Mouse (Mus musculus): ENCODE data around the gene Pgpep1l. TPM values are rescaled to one million over a fixed set of nuclear protein-coding genes. Genes with fewer than 3 reads are reported as not detected.

Pgpep1l gene
- polyA plus RNA-seq, 1 experiment from 2014 or later = not detected

- no peak for ATAC-seq (ENCODE audit: borderline replicate concordance, extremely low read depth, low FRiP score, low TSS enrichment)
- no peaks in the 10 kb centered on the region for H3K9me3 ChIP-seq
- no peak overlapping the region for H3K9ac ChIP-seq
- H3K4me1 ChIP-seq = peaks cover 6% of the 10 kb centered on the region; the same call in 1 of the 2 replicates
- no peaks in the 10 kb centered on the region for H3K27me3 ChIP-seq
- no peak overlapping the region for H3K4me2 ChIP-seq
- H3K4me3 ChIP-seq = no peak overlapping the region
- H3K27ac ChIP-seq = no peak overlapping the region
- WGBS = 81% methylated on average over 11 of the region's 11 CpGs
- peaks cover 47% of the 10 kb centered on the region for H3K36me3 ChIP-seq
Measured at GRCm38 (mm10) chr7:68227021-68227420, 37.0 kb downstream of the Pgpep1l start.

GRCm38 (mm10) chr7:68225427-68226054 is 38.5 kb downstream of the Pgpep1l start:
- Histone ChIP-seq H3K36me3 (peaks cover 42% of the 10 kb centered on the region), H3K4me1 (peaks cover 6% of the 10 kb centered on the region; the same call in 1 of the 2 replicates), H3K4me3 (no peak overlapping the region), H3K27ac (no peak overlapping the region), H3K9ac (no peak overlapping the region), H3K9me3 (no peaks in the 10 kb centered on the region), H3K27me3 (no peaks in the 10 kb centered on the region), H3K4me2 (no peak overlapping the region)
- ATAC-seq (ENCODE audit: borderline replicate concordance, extremely low read depth, low FRiP score, low TSS enrichment) = no peak
- 78% methylated on average over 9 of the region's 9 CpGs for WGBS

DNA sequence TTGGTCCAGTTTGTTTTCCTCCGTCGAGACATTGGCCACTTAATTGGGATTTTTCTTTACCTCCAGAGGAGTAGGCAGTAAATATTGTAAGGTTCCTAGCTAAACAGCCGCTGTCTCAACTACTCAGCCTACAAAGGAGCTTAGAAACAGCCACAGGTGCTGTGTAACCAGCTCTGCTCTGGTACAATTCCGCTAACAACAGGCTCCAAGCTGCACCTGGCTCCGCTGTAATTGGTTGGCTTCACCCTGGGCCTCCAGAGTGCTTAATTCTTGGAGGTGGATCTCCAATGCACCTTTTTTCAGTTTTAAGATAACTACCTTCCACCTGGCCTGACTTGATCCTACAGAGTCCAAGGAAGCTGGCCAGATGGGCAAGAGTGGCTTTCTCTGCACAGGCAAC is 40.0 kb downstream of the Pgpep1l start:
- H3K27me3 ChIP-seq = no peaks in the 10 kb centered on the region
- ATAC-seq (ENCODE audit: borderline replicate concordance, extremely low read depth, low FRiP score, low TSS enrichment) = no peak
- H3K4me2 ChIP-seq = no peak overlapping the region
- H3K36me3 ChIP-seq = peaks cover 51% of the 10 kb centered on the region
- peaks cover 6% of the 10 kb centered on the region; the same call in 1 of the 2 replicates for H3K4me1 ChIP-seq
- 94% methylated on average over 5 of the region's 5 CpGs for WGBS
- no peaks in the 10 kb centered on the region for H3K9me3 ChIP-seq
- 0 out of 2 replicates have a peak overlapping the region, but pooled peaks have one; percentile 53 for H3K27ac ChIP-seq
- no peak overlapping the region for H3K4me3 ChIP-seq
- no peak overlapping the region for H3K9ac ChIP-seq

DNA sequence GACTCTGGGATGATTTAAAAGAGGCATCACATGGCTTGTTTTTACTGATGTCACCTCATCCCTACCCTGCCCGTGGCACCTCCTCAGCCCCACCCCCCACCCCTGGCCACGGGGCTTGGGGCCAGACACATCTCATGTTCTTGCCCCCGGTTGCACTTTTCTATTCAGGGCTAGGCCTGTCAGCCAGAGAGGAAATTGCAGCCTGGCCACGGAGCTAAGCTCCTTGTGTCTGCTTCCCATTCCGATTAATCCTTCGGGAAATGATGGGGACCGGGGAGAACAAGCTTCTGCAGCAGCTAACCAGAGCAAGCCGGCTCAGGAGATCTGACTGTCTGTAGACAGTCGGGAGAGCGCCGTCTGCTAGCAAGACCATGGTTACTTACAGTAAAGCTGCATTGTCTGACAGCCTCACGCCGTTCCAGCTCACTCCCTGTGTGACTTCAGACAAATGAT is 40.7 kb downstream of the Pgpep1l start:
- Histone ChIP-seq H3K36me3 (peaks cover 58% of the 10 kb centered on the region), H3K9me3 (no peaks in the 10 kb centered on the region), H3K27ac (peak overlapping the region; percentile 53; the same call in 1 of the 2 replicates), H3K4me1 (peaks cover 4% of the 10 kb centered on the region; the same call in 1 of the 2 replicates), H3K4me2 (no peak overlapping the region), H3K27me3 (no peaks in the 10 kb centered on the region), H3K4me3 (no peak overlapping the region), H3K9ac (no peak overlapping the region)
- peak; percentile 66; the same call in 1 of the 2 replicates for ATAC-seq (ENCODE audit: borderline replicate concordance, extremely low read depth, low FRiP score, low TSS enrichment)
- WGBS = 49% methylated on average over 13 of the region's 13 CpGs

- H3K4me3 ChIP-seq = no peak overlapping the region
Measured at GRCm38 (mm10) chr7:68221677-68222230, 42.3 kb downstream of the Pgpep1l start.

DNA sequence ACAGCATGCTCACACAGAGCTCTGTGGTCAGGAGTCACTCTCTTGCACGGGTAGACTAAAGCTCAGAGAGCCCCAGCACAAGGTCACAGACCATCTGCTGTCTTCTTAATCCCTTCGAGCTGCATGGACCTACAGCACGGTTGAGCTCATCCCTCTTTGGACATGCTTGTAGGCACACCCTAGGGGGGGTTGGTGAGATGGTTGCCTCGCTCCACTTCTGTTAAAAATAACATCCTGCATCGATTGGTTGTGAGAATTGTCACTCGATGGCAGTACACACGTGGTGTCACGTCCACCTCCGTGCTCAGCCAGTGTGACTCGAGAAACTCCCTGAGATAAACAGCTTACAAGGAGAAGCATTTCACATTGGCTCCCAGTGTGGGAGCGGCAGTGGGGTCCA is 45.2 kb downstream of the Pgpep1l start:
- H3K4me2 ChIP-seq = no peak overlapping the region
- no peak overlapping the region for H3K9ac ChIP-seq
- no peak overlapping the region for H3K4me3 ChIP-seq
- peaks cover 68% of the 10 kb centered on the region for H3K36me3 ChIP-seq
- WGBS = 86% methylated on average over 11 of the region's 11 CpGs
- no peaks in the 10 kb centered on the region for H3K9me3 ChIP-seq
- H3K4me1 ChIP-seq = peaks cover 3% of the 10 kb centered on the region; the same call in 1 of the 2 replicates
- no peak overlapping the region for H3K27ac ChIP-seq
- H3K27me3 ChIP-seq = no peaks in the 10 kb centered on the region
- ATAC-seq (ENCODE audit: borderline replicate concordance, extremely low read depth, low FRiP score, low TSS enrichment) = no peak

More at GRCm38 (mm10) chr7:68221677-68222230, 42.3 kb downstream of the Pgpep1l start:
- no peak for ATAC-seq (ENCODE audit: borderline replicate concordance, extremely low read depth, low FRiP score, low TSS enrichment)
- Histone ChIP-seq H3K4me2 (no peak overlapping the region), H3K9me3 (no peaks in the 10 kb centered on the region), H3K27ac (no peak overlapping the region), H3K27me3 (no peaks in the 10 kb centered on the region), H3K36me3 (peaks cover 64% of the 10 kb centered on the region), H3K4me1 (peaks cover 3% of the 10 kb centered on the region; the same call in 1 of the 2 replicates), H3K9ac (no peak overlapping the region)
- WGBS = 76% methylated on average over 9 of the region's 9 CpGs

GRCm38 (mm10) chr7:68215522-68216070 is 48.4 kb downstream of the Pgpep1l start:
- no peaks in the 10 kb centered on the region for H3K4me1 ChIP-seq
- H3K4me2 ChIP-seq = no peak overlapping the region
- 67% methylated on average over 18 of the region's 18 CpGs for WGBS
- peaks cover 83% of the 10 kb centered on the region for H3K36me3 ChIP-seq
- no peak for ATAC-seq (ENCODE audit: borderline replicate concordance, extremely low read depth, low FRiP score, low TSS enrichment)
- H3K9me3 ChIP-seq = no peaks in the 10 kb centered on the region
- no peaks in the 10 kb centered on the region for H3K27me3 ChIP-seq
- no peak overlapping the region for H3K9ac ChIP-seq
- H3K27ac ChIP-seq = no peak overlapping the region
- H3K4me3 ChIP-seq = no peak overlapping the region

GRCm38 (mm10) chr7:68213842-68214241 is 50.2 kb downstream of the Pgpep1l start:
- Histone ChIP-seq H3K36me3 (peaks cover 78% of the 10 kb centered on the region), H3K4me2 (no peak overlapping the region), H3K9ac (no peak overlapping the region), H3K4me1 (no peaks in the 10 kb centered on the region), H3K4me3 (no peak overlapping the region), H3K27me3 (no peaks in the 10 kb centered on the region), H3K9me3 (no peaks in the 10 kb centered on the region), H3K27ac (no peak overlapping the region)
- WGBS = 83% methylated on average over 5 of the region's 5 CpGs
- ATAC-seq (ENCODE audit: borderline replicate concordance, extremely low read depth, low FRiP score, low TSS enrichment) = no peak

DNA sequence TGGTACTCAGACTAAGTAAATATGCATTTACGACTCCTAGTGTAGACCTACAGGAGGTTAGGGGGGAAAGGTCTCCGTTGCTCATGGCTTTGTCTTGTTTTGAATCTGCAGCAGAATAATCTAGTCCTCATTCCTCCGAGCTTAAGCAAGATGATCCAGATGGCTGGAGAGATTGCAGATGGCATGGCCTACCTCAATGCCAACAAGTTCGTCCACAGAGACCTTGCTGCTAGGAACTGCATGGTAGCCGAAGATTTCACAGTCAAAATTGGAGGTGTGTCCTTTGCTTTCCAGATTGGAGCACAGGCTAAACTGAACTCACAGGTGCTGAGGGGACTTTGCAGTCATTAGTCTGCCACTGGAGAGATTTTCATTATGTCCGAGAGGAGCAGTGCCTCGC is 52.1 kb downstream of the Pgpep1l start:
- peaks cover 78% of the 10 kb centered on the region for H3K36me3 ChIP-seq
- WGBS = 80% methylated on average over 7 of the region's 7 CpGs
- no peaks in the 10 kb centered on the region for H3K27me3 ChIP-seq
- no peak overlapping the region for H3K4me2 ChIP-seq
- H3K9me3 ChIP-seq = no peaks in the 10 kb centered on the region
- H3K4me1 ChIP-seq = no peaks in the 10 kb centered on the region
- no peak overlapping the region for H3K4me3 ChIP-seq
- no peak for ATAC-seq (ENCODE audit: borderline replicate concordance, extremely low read depth, low FRiP score, low TSS enrichment)
- no peak overlapping the region for H3K27ac ChIP-seq
- H3K9ac ChIP-seq = no peak overlapping the region

DNA sequence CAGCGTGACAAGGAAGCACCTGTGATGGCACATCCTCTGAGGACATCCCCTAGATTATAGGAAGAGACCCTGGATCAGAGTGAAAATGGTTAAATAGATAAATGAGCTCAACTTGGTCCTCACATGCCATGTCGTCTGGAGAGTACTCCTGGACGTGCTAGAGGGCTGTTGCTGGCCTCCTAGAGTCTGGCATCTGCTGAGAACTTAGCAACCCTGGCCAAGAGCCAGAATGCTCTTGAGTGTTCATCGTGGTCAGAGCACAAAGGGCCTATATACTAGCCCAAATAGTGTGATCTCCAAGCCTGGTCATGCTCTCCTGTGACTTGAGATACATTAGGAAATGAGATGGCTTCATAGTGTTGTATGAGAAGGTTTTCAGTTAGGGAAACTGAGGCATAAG is 53.6 kb downstream of the Pgpep1l start:
- H3K27ac ChIP-seq = no peak overlapping the region
- H3K27me3 ChIP-seq = no peaks in the 10 kb centered on the region
- WGBS = 41% methylated on average over 4 of the region's 4 CpGs
- no peak overlapping the region for H3K9ac ChIP-seq
- no peaks in the 10 kb centered on the region for H3K9me3 ChIP-seq
- H3K4me2 ChIP-seq = no peak overlapping the region
- no peak for ATAC-seq (ENCODE audit: borderline replicate concordance, extremely low read depth, low FRiP score, low TSS enrichment)
- no peak overlapping the region for H3K4me3 ChIP-seq
- no peaks in the 10 kb centered on the region for H3K4me1 ChIP-seq
- peaks cover 68% of the 10 kb centered on the region for H3K36me3 ChIP-seq

DNA sequence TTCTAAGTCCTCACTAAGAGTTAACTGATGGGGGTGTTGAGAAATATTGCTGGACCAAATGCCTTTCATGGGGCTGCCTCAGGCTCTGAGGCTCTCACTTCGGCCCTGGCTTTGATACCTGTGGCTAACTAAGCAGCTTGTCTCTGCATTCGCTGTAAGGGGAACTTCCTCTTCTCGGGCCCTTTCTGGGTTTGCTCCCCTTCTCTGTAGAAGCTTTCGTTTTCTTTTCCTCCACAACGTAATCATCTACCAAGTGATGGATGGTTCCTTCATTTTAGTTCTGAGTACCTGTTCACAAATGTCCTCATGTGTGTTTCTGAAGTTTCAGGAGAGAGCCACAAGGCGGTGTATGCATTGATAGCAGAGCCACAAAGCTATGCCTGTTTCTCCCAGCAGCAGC is 55.0 kb downstream of the Pgpep1l start:
- no peaks in the 10 kb centered on the region for H3K27me3 ChIP-seq
- no peak overlapping the region for H3K9ac ChIP-seq
- 83% methylated on average over 6 of the region's 6 CpGs for WGBS
- no peak overlapping the region for H3K4me3 ChIP-seq
- H3K9me3 ChIP-seq = no peaks in the 10 kb centered on the region
- no peak overlapping the region for H3K27ac ChIP-seq
- peaks cover 64% of the 10 kb centered on the region for H3K36me3 ChIP-seq
- no peaks in the 10 kb centered on the region for H3K4me1 ChIP-seq
- no peak overlapping the region for H3K4me2 ChIP-seq
- no peak for ATAC-seq (ENCODE audit: borderline replicate concordance, extremely low read depth, low FRiP score, low TSS enrichment)

DNA sequence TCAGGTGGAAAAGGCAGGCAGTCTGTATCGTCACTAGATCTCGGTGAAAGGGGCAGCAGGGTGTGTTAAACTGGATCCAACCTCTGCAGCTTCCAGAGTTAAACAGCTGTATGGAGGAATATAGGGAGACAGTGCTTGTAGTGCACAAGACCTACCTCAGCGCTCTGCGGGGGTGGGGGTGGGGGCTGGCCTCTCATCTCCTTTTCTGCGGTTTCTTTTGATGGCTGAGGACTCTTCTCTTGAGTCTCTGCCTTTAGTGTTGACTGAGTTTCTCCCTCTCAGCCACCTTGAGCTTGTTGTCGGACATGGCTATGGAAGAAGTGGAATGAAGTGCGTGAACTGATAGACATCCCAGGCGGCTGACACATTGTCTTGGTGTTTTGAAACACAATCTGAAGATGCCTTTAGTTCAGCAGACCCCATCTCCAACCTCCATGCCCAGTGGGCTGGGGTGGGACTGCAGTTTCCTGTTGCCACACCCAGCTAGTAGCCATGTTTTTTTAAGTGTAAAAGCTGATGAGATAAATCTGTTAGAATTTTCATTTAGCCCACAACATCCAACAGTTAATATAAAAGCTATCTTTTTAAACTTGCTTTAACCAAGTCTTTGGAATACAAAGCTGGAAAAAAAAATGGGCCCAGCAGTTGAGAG is 58.1 kb downstream of the Pgpep1l start:
- ATAC-seq (ENCODE audit: borderline replicate concordance, extremely low read depth, low FRiP score, low TSS enrichment) = no peak
- Histone ChIP-seq H3K9me3 (no peaks in the 10 kb centered on the region), H3K27me3 (no peaks in the 10 kb centered on the region), H3K9ac (no peak overlapping the region), H3K4me3 (no peak overlapping the region), H3K36me3 (peaks cover 65% of the 10 kb centered on the region), H3K4me2 (no peak overlapping the region), H3K4me1 (no peaks in the 10 kb centered on the region), H3K27ac (no peak overlapping the region)
- WGBS = 75% methylated on average over 8 of the region's 8 CpGs
